Comparison of ENCODE assay signal across 20 mouse cellular contexts in the genomic region with DNA sequence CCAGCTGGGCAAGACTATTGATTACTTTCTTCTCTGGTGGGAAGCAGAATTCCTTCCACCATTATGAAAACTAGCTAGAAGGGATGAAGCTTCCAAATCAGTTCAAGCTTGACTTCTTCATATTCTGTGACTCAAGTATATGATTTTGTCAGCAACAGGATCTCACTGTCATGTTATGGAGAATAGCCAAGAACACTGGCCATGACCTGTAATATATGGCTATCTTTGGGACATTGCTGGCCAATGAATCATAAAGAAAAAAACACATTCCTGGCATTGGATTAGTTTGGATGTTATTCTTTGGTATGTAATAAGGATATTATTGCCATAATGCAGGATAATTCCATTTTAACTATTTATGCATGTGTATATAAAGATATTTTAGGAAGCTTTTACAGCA.
DNase-seq lines count a peak whose midpoint lies in the region; ATAC-seq lines count a peak whose summit lies in the region.
"Had no signal": no experiment of that assay in that cellular context is flagged by ENCODE, and none has a peak within 500 bp of the region (broad histone marks: within the 10 kb centered on the region; RNA-seq: fewer than 3 reads in every experiment).

No protein-coding gene starts in this region.

- ATAC-seq in activated CD4-positive, CD25-positive, alpha-beta regulatory T cell, adult 4 months: no peak
- ATAC-seq: CD4-positive, CD25-positive, alpha-beta regulatory T cell, adult 4 months; forebrain, embryonic 15.5 days; hindbrain, postnatal 0 days; inflammation-experienced regulatory T-cells, adult 6 months; intestine, embryonic 16.5 days had no signal

- peak; percentile 12 for DNase-seq in adrenal gland, postnatal 14 days
- DNase-seq in adrenal gland, postnatal 4 days (ENCODE audit: low spot score in 2 of 2): no peak
- DNase-seq in 3T3-L1 (ENCODE audit: low read depth, low spot score) (peak; percentile 81), NIH3T3 (ENCODE audit: low read depth) (peak; percentile 24)
- DNase-seq in thymus, postnatal 14 days: no peak
- DNase-seq: adrenal gland, postnatal 25 days; cerebellum, adult 18-20 months; cerebellum, adult 9-10 months; cerebellum, postnatal 14 days; gastrocnemius, postnatal 25 days; heart, adult 18-20 months; heart, postnatal 14 days; heart, postnatal 4 days; kidney, adult 18-20 months had no signal

Comparison
In these comparisons a context has a peak if more than half of its experiments do, and no peak if none do; other contexts are left out.
1. DNase-seq: peak in adrenal gland, postnatal 14 days (single experiment), 3T3-L1 (single experiment) and NIH3T3 (single experiment); none in adrenal gland, postnatal 4 days (0 of 2) and thymus, postnatal 14 days (single experiment).